Mouse (Mus musculus): Measurements from ENCODE around the gene Gm14685.
A peak's percentile ranks its signal among the peaks of the same experiment; 100 is the strongest.
"Not testable (repeated sequence)": the region's sequence is repeated elsewhere in the genome, so short reads cannot be mapped to it uniquely, and the experiment has no call there.

Gm14685 gene

GRCm38 (mm10) chrX:73116747-73117146, at the start of gene Gm14685:
Gm14685 (plus strand) TSS chrX:73117047.
- DNase-seq (ENCODE audit: low spot score), result not testable (repeated sequence)

- not testable (repeated sequence) for DNase-seq (ENCODE audit: low spot score)
Measured at GRCm38 (mm10) chrX:73082267-73083055, 34.4 kb upstream of the Gm14685 start, which contains the start of gene Xlr4a. Xlr4a (minus strand) TSS chrX:73082478.

- DNase-seq (ENCODE audit: low spot score), result peak; percentile 73
Measured at GRCm38 (mm10) chrX:73096941-73097508, 19.8 kb upstream of the Gm14685 start, which contains the start of gene Xlr3a. Xlr3a (minus strand) TSS chrX:73097095.

GRCm38 (mm10) chrX:73122859-73123829, 6.3 kb downstream of the Gm14685 start:
- DNase-seq (ENCODE audit: low spot score), result not testable (repeated sequence)

GRCm38 (mm10) chrX:73143218-73143618, 26.4 kb downstream of the Gm14685 start:
- DNase-seq (ENCODE audit: low spot score), result not testable (repeated sequence)

- not testable (repeated sequence) for DNase-seq (ENCODE audit: low spot score)
Measured at GRCm38 (mm10) chrX:73148496-73148895, 31.6 kb downstream of the Gm14685 start, which contains the start of gene Xlr5b. Xlr5b (plus strand) TSS chrX:73148796.

GRCm38 (mm10) chrX:73149350-73149749, 32.5 kb downstream of the Gm14685 start, which contains the start of gene DXBay18:
DXBay18 (minus strand) TSS chrX:73149450.
- DNase-seq (ENCODE audit: low spot score), result not testable (repeated sequence)

- DNase-seq (ENCODE audit: low spot score), result not testable (repeated sequence)
Measured at GRCm38 (mm10) chrX:73176889-73177288, 60.0 kb downstream of the Gm14685 start, which contains the start of gene Spin2d. Spin2d (minus strand) TSS chrX:73176989.
